Mouse (Mus musculus) urinary bladder, postnatal 0 days (tissue): Measurements from ENCODE around the gene Hmg20b. TPM values are rescaled to one million over a fixed set of nuclear protein-coding genes. Genes with fewer than 3 reads are reported as not detected.

Experiments used
- microRNA-seq: library from miRNA; unstranded; fragments of <30 nt; microRNA quantifications from one replicate; pipeline ENCODE4, GENCODE M21; 2016
- polyA plus RNA-seq: library from polyadenylated mRNA; unstranded; fragments of >200 nt; fragmentation: Nextera tagmentation; extraction: Ambion mirVana; gene quantifications from 2 replicates; pipeline ENCODE4 v1.2.1, GENCODE M21; 2015

The Hmg20b gene
- 67.4 and 70.3 TPM in 2 replicates for polyA plus RNA-seq

GRCm38 (mm10) chr10:81350351-81351063, at the start of gene Hmg20b:
Gene Hmg20b, minus strand, starts transcription at chr10:81350480.

GRCm38 (mm10) chr10:81392781-81393185, 42.5 kb upstream of the Hmg20b start, which contains the start of gene Smim24:
Gene Smim24, plus strand, starts transcription at chr10:81393051.

GRCm38 (mm10) chr10:81388505-81389055, 38.3 kb upstream of the Hmg20b start, which contains the start of gene Gm48552:
Gene Gm48552, plus strand, starts transcription at chr10:81389005.

GRCm38 (mm10) chr10:81383802-81384604, 33.7 kb upstream of the Hmg20b start, which contains the start of the genes Dohh and Gm48551:
Gene Dohh, plus strand, starts transcription at chr10:81384428.
Gene Gm48551, plus strand, starts transcription at chr10:81384466.

GRCm38 (mm10) chr10:81377793-81378552, 27.7 kb upstream of the Hmg20b start, which contains the start of gene Fzr1:
Gene Fzr1, minus strand, starts transcription at chr10:81378516.

GRCm38 (mm10) chr10:81365672-81366476, 15.6 kb upstream of the Hmg20b start, which contains the start of gene 4930404N11Rik:
Gene 4930404N11Rik, minus strand, starts transcription at chr10:81365816.

GRCm38 (mm10) chr10:81356991-81357844, 6.9 kb upstream of the Hmg20b start, which contains the start of gene Mfsd12:
Gene Mfsd12, plus strand, starts transcription at chr10:81357491.

GRCm38 (mm10) chr10:81342686-81343505, 7.4 kb downstream of the Hmg20b start, which contains the start of gene Gipc3:
Gene Gipc3, minus strand, starts transcription at chr10:81343266.

GRCm38 (mm10) chr10:81328386-81328785, 21.9 kb downstream of the Hmg20b start, which contains the start of gene Tbxa2r:
Gene Tbxa2r, plus strand, starts transcription at chr10:81328731.

GRCm38 (mm10) chr10:81320550-81321347, 29.5 kb downstream of the Hmg20b start, which contains the start of gene Cactin:
Gene Cactin, plus strand, starts transcription at chr10:81321103.

Small RNAs within 50 kb of the gene (microRNA-seq; reads per million reads assigned to microRNA genes)
- gene Mir6913: not detected

Other genes with a start within 250 kb of the Hmg20b start
- gene Map2k2, start 244.6 kb downstream of the Hmg20b start, polyA plus RNA-seq: 118 and 119 TPM in 2 replicates
- 45.5 and 48.9 TPM in 2 replicates for gene Zbtb7a, start 215.3 kb downstream of the Hmg20b start, polyA plus RNA-seq
- gene Pias4, start 182.6 kb downstream of the Hmg20b start, polyA plus RNA-seq: 19.0 and 21.1 TPM in 2 replicates
- gene Eef2, start 173.8 kb downstream of the Hmg20b start, polyA plus RNA-seq: 446 and 467 TPM in 2 replicates
- gene Dapk3, start 167.5 kb downstream of the Hmg20b start, polyA plus RNA-seq: 54.2 and 57.0 TPM in 2 replicates
- 0.12 and 0.23 TPM in 2 replicates for gene 4930442H23Rik, start 166.6 kb downstream of the Hmg20b start, polyA plus RNA-seq
- gene Nmrk2, start 148.4 kb downstream of the Hmg20b start, polyA plus RNA-seq: 0.31 and 0.40 TPM in 2 replicates
- gene Atcay, start 119.6 kb downstream of the Hmg20b start, polyA plus RNA-seq: 0.08 and 0.18 TPM in 2 replicates
- gene Zfr2, start 117.3 kb downstream of the Hmg20b start, polyA plus RNA-seq: 3.7 and 4.1 TPM in 2 replicates
- gene Matk, start 97.5 kb downstream of the Hmg20b start, polyA plus RNA-seq: 0.53 and 0.67 TPM in 2 replicates
- 227 and 233 TPM in 2 replicates for gene Mrpl54, start 83.5 kb downstream of the Hmg20b start, polyA plus RNA-seq
- gene Apba3, start 83.5 kb downstream of the Hmg20b start, polyA plus RNA-seq: 43.8 and 51.5 TPM in 2 replicates
- gene Tjp3, start 58.9 kb downstream of the Hmg20b start, polyA plus RNA-seq: 12.6 and 14.9 TPM in 2 replicates
- gene Pip5k1c, start 57.5 kb downstream of the Hmg20b start, polyA plus RNA-seq: 31.1 and 32.7 TPM in 2 replicates
- gene Cactin, start 29.4 kb downstream of the Hmg20b start, polyA plus RNA-seq: 18.1 and 20.3 TPM in 2 replicates
- gene Tbxa2r, start 21.7 kb downstream of the Hmg20b start, polyA plus RNA-seq: 28.6 and 36.1 TPM in 2 replicates
- 0.65 and 0.87 TPM in 2 replicates for gene Gipc3, start 7.2 kb downstream of the Hmg20b start, polyA plus RNA-seq
- 12.5 and 12.6 TPM in 2 replicates for gene Mfsd12, start 7.0 kb upstream of the Hmg20b start, polyA plus RNA-seq
- gene 4930404N11Rik, start 15.3 kb upstream of the Hmg20b start, polyA plus RNA-seq: 1.5 and 1.8 TPM in 2 replicates
- gene Fzr1, start 28.0 kb upstream of the Hmg20b start, polyA plus RNA-seq: 35.5 and 38.2 TPM in 2 replicates
- gene Dohh, start 33.9 kb upstream of the Hmg20b start, polyA plus RNA-seq: 67.0 and 71.2 TPM in 2 replicates
- 1.6 and 2.1 TPM in 2 replicates for gene Gm48551, start 34.0 kb upstream of the Hmg20b start, polyA plus RNA-seq
- gene Gm48552, start 38.5 kb upstream of the Hmg20b start, polyA plus RNA-seq: 0.42 and 0.73 TPM in 2 replicates
- gene Smim24, start 42.6 kb upstream of the Hmg20b start, polyA plus RNA-seq: 1.7 and 2.0 TPM in 2 replicates
- 69.4 and 71.2 TPM in 2 replicates for gene Nfic, start 105.2 kb upstream of the Hmg20b start, polyA plus RNA-seq
- gene Celf5, start 132.2 kb upstream of the Hmg20b start, polyA plus RNA-seq: 0.12 and 0.18 TPM in 2 replicates
- 49.9 and 50.1 TPM in 2 replicates for gene Ncln, start 145.9 kb upstream of the Hmg20b start, polyA plus RNA-seq
- gene S1pr4, start 149.7 kb upstream of the Hmg20b start, polyA plus RNA-seq: 0.20 and 0.71 TPM in 2 replicates
- gene Gna15, start 173.7 kb upstream of the Hmg20b start, polyA plus RNA-seq: 6.1 and 11.1 TPM in 2 replicates
- 48.8 and 49.2 TPM in 2 replicates for gene Gna11, start 194.7 kb upstream of the Hmg20b start, polyA plus RNA-seq
- 437 and 457 TPM in 2 replicates for gene Aes, start 209.0 kb upstream of the Hmg20b start, polyA plus RNA-seq
- gene Tle2, start 224.1 kb upstream of the Hmg20b start, polyA plus RNA-seq: 6.6 and 7.9 TPM in 2 replicates